Mouse (Mus musculus): ENCODE measurements around the gene Ccdc85c.
A peak's percentile ranks its signal among the peaks of the same experiment; 100 is the strongest.

The Ccdc85c gene

DNA sequence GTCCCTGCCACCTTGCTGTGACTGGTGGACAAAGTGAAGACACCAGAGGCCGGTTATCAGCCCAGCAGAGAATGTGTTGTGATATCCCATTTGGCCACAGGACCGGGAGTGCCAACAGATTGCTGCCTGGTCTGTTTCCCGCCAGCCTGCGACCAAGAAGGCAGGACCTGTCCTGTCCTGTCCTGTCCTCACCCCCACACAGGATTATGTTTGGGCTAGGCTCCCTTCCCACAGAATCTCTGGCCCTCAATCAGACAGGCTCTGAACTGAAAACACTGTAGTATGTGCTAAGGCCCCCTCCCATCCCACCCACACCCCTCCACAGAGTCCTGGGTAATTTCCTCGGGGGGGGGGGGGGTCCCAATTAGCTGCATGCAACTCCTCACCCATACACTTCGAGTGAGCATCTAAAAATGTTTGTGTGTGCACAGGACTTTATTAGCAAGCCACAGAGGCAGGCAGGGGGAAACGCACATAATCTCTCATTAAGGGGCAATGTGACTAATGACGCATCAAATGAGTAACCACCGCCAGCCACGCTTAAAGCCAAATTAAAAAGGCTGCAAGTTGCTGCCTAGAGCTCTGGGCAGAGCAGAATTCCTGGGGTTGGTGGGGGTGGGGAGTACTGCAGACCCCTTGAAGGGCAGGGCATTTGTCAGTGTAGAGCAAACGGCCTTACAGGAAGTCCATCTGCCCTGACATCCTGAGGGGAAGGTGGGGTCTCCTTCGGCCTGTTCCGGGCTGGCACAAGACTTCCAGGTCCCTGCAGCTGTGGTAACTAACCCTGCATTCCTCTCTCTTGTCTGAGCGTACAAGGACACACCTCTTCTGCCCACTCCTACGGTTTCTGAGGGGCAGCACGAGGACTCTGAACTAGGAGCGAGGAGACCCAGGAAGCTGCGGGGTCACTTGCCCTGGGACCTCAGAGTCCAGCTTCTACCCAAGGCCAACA lies 61.9 kb downstream of the Ccdc85c start:
- no peak for DNase-seq

DNA sequence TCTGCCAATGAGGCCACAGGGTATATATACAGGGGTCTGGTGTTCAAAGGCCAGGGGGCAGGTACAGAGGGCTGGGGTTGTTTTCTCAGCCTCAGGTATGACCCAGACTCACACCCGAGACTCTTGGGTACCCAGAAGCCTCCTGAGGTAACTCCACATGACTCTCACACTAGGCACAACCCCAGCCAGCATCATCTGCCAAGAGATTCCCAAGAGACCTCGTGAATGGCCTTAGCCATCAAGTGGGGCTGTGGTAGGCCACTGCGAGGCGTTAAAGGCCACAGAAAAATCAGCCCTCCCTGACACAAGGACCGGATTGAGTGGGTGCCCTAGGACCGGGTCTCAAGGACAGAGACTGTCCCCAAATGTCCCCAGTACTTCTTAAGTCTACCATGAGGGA lies 62.7 kb downstream of the Ccdc85c start:
- no peak for DNase-seq

DNA sequence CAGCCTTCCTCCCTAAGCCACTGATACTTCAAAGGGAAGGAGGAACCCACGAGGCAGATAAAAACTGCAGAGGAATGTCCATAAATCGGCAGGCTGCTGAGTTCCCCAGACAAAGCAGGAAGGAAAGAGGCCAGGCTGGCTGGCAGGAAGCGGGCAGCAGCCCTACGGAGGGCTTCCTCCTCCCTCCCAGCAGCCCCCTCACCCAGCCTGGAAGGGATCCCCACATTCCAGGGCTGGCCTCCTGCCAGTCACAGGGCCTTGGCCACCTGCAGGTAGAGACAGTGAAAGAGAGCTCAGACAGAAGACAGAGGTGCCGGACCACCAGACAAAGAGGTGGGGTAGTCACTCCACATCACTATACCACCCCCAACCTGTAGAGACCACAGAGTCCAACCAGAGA lies 63.2 kb downstream of the Ccdc85c start:
- no peak for DNase-seq

DNA sequence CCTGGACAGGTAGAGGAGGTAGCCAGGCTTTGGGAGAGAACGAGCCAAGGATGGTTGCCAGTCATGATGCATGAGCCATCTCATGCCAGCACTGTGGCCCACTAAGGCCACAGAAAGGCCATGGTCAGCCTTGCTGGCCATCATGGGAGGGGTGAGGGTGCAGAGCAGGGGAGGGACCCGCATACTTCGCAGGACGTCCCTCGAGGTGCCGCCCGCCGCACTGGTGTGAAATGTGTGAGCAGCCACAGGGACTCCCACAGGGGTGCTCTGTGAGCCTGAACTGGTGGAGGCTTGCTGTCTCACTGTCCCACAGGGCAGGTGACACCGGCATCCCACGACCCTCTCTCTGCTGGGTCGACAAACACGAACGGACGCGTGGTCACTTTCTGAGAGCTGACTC lies 64.6 kb downstream of the Ccdc85c start:
- no peak for DNase-seq

DNA sequence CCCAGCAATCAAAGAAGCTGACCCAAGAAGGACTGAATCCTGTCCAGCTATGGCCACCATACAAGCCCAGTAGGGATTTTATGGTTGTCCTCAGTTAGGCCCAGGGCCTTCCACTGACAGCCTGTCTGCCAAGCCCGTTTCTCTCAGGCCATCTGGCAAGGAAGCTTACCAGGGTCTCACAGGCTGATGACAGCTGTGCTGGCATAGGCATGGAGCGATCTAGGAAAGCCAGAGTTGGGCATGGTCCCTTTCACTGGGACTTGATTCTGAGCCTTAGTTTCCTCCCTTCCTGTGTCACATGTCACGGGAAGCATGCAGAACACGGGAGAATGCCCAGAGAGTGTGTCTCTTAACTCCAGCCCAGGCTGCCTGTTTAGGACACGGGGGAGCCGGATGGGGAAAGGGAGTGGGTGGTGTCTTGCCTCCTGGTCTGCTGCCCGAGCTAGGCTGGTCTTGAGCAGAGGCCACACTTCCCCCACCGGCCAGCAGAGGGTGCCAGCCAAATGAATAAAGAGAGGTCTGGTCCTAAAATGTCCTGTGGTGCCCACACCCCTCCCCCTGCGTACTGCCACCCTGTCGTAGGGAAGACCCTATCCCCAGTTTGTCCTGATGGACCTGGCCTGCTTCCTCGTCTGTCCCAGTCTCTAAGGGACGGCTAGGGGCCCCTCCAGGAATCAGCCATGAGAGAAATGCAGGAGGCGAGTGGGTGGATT lies 66.3 kb downstream of the Ccdc85c start:
- peak; percentile 47 to 79 for DNase-seq

DNA sequence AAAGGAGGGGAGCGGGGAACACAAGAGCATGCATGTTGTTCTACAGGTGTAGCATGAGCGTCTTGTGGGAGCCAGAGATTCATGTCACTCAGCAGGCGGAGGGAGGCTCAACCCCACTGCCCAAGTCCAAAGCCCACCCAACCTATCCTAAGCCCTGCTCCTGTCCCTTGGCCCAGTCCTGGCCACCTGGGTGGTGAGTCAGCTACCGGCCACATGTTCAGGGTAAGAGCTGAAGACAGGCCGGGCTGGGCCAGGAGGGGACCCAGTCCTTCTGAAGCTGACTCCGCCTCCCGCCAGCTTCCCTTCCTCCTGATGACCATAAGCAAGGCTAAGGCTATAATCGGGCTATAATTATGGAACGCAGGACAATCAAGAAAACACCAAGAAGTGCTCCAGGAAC lies 67.0 kb downstream of the Ccdc85c start:
- DNase-seq: no peak

DNA sequence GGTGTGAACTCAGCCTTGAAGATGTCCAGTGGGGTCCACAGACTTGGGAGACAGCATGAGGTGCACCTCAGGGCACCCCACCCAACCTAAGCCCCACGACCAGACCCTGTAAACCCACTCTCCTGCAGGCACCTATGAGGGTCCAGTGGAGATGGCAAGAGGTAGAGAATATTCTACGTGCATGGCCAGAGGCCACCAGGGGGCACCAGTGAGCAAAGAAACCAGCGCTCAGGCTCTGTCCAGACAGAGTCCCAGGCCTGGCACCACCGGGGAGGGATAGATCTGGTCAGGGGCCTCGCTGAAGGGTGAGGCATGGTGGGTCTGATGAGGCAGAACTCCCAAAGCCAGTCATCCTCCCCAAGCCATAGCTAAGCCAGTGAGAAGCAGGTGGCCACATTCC lies 68.6 kb downstream of the Ccdc85c start:
- DNase-seq: peak; percentile 36 to 75

DNA sequence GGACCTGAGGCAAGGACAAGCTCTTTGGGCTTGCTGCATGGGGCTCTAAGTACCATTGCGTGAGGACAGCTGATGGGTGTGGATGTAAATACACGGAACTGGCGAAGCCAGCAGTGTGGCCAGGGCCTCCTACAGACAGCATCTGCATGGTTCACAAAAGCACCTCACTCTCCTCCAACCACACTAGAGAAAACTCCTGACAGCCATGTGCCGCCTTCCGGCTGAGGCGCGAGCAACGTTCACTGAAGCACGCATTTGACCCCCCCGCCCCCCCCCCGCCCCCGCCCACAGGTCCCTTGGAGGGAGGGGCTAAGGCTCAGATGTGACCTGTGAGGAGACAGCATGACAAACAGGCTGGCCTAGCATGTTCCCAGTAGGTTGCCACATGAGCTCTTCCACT lies 70.2 kb downstream of the Ccdc85c start:
- DNase-seq: no peak

DNA sequence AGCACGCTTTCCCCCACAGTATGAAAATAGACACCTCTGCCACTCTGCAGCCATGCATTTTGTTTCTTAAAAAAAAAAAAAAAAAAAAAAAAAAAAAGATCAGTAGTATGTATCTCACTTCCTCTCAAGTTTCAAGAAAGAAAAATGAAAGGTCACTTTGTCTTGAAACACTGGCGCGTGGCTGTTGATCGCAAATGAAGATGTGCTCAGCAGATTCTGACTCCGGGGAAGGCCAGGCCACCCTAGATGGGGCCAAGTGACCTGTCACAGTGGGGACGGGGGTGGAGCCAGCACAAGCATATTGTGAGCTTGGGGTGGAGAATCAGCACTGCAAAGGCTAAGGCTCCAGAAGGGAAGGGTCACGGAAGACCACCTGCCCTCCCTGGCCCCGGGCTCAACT lies 71.3 kb downstream of the Ccdc85c start:
- no peak for DNase-seq

DNA sequence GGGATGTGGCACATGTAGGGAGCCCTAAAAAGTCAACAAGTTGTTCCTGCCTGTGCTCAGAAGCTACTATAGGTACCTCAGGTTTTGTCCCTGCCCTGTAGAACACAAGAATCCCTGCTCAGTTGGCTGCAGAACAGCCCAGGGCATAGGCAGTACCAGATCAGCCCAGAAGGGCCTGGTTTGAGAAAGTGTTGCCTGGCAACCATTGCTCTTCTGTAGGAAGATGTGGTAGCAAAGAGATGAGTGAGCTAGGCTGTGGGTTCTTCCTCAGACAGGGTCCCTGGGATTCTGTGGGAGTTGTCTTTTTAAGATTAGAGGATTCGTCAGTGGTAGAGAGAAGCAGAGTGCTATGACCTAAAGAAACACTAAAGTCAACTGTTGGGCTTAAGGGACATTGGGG lies 75.1 kb downstream of the Ccdc85c start:
- no peak for DNase-seq

DNA sequence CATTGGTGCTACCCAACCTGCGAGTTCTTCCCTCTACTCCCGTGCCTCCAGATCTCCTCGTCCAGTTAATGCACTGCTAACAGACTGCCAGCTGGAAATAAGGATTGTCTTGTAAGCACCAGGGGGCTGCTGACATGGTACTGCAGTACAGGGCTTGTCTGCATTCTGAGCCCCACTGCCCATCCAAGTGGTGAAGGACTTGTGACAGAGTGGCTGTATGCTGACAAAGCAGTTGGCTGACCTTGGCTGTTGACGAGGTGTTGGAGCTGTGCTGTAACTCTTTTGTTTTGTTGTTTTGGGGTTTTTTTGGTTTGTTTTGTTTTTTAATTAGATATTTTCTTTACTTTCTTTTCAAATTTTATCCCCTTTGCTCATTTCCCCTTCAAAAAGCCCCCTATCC lies 76.8 kb downstream of the Ccdc85c start:
- DNase-seq: no peak

DNA sequence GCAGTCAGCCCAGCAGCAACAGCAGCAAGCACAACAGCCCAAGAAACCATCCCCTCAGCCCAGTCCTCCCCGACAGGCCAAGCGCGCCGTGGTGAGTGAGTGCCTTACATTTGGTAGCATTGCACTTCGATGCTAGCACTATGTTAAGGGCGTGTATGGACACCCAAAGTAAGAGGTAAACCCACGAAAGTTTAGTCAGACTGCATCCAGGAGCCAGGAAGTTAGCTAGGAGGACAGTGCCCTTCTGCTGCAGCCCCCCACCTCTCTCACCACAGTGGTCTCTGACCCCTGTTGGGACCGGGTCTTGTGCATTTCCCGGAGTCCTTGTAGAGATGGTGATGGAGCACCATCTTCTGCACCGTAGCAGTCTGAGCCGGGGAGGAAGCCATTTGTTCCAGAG lies 79.5 kb downstream of the Ccdc85c start:
- DNase-seq: no peak

DNA sequence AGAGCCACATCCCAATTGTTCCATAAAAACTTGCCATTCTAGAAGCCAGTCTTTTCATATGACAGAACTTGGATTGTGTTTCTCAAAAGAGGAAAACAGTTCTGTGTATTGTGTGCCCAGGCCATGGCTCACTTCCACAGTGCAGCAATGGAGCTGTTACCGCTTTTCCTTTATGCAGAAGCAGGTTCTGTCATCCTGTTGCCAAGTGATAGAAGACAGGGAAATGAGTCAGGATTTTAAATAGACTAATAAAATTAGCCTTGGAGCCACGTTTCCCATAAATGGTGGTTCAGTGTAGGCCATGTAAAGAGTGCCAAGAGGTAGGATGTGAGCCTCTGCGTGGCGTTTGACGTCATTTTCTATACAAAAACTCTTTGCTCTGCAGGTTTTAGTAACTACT lies 81.3 kb downstream of the Ccdc85c start:
- DNase-seq: no peak

DNA sequence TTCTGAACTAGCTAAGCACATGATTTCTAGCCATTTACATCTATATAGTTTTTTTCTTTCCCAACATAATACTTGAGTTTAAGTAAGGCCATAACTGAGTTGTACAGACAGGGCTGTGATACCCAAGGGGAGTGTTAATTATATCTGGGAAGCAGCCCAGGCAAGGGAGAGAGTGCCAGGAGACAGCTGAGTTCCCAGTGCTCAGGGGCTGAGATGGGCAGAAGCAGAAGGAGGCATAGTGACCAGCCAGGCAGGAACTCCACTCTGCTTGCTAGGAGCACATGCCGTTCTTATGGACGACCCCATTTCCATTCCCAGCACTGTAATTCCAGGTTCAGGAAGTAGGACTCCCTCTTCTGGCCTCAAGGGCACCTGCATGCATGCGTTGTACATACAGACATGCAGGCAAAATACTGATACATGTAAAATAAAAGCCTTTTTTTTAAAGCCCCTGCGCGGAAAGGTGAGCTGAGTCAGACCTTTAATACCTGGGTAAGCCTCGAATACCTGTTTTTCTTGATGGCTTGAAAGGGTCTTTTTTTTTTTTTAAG lies 87.6 kb downstream of the Ccdc85c start:
- DNase-seq: no peak

DNA sequence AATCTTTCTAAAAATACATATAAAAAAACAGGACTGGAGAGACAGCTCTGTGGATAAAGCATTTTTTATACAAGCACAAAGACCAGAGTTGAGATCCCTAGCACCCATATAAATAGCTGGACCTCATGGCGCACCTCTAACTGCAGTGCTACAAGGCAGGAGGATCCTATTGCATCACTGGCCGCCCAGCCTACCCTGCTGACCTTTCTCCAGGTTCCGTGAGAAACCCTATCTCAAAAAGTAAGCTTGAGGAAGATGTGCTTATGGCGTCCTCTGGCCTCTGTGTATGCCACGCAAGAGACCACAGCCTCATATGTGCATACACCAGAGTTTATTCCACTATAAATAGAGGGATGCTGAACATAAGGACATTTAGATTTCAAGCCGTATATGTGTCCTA lies 93.5 kb downstream of the Ccdc85c start:
- no peak for DNase-seq

DNA sequence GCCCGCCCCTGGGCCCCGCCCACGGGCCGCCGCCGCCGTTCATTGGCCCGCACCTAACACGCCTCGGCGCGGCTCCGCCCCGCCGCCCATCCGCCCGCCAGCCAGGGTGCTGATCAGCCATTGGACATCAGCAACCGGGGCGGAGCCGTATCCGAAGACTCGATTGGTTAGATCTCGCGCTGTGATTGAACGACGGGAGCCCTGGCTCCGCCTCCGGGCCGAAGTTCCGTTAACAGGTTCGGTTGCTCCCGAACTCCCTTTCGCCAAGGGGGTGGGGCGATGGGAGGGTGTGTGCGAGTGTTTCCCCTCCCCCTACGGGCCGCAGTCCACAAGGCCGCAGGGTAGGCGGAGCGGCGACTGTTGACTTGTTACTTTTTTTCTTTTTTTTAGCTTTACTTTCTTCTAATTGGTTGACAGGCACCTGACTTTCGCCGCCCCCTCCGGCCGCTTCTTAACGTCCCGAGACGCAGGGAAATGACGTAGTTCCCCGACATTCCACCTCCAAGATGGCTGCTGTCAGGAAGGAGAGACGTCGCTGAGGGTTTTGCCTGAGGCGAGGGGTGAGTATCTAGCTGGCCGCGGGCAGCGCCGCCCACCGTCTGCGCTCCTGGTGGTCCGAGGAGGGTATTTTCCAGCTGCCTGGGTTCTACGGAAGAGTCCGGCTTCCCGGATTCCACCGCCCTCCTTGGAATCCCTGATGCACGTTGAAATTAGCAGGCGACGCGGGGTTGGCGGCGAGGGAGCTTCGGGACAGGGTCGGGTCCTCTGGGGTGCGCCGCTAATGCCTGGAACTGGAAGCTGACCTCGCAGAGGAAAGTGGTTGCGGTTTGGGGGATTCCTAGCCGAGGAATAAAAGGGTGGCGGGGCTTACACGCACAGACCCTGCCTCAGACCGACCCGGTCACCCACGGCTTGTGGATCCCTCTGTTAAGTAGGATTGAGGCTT lies 95.6 kb downstream of the Ccdc85c start, which contains the start of gene Ccnk:
Gene Ccnk, plus strand, starts transcription at position 259 of the 946 bp plus-strand sequence.
- peak; percentile 100 for DNase-seq

DNA sequence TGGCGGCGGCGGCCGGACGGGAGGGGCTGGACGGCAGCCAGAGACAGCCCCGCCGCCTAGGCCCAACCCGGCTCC lies 96.1 kb downstream of the Ccdc85c start, which contains the start of gene Setd3:
Gene Setd3, minus strand, starts transcription at position 69 of the 75 bp plus-strand sequence.
- DNase-seq: no peak

DNA sequence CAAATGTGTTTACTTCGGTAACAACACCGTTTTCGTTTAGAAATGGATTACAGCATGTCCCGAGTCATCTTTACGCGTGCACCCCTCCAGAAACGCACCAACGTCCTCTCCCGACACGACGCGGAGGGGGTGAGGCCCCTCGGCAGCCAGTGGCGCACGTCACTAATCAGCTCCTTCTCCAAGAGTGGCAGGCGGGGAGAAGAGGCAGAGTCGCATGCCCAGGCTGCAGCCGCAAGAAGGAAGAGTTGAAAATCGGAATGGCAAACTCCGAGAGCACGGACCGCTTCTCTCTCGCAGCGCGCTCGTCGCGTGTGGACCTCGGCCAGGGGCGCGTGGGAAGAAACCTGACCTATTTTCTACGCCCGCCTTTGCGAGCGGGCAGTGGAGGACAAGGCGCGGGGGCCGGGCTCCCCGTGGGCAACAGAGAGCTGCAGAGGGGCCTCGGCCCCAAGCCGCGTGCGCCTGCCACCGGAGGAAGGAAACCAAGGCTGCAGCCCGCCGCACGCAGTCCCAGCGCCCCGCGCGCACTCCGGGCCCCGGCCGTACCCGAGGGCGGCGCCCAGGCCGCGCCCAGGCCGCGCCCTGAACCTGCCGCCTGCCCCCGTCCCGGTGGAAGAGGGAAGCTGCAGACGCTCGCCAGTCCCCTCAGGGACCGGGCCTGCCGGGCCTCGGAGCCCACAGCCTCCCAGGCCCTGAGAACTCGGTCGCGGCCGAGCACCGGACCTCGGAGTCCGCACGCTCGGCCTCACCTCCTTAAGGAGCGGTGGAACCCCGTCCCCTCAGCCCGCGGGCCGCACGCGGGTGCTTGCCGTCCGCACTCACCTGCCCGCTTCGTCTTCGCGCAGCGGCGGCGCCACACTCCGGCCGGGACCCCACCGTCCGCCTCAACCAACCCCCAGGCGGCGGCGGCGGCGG lies 96.6 kb downstream of the Ccdc85c start:
- peak; percentile 37 to 38 for DNase-seq

DNA sequence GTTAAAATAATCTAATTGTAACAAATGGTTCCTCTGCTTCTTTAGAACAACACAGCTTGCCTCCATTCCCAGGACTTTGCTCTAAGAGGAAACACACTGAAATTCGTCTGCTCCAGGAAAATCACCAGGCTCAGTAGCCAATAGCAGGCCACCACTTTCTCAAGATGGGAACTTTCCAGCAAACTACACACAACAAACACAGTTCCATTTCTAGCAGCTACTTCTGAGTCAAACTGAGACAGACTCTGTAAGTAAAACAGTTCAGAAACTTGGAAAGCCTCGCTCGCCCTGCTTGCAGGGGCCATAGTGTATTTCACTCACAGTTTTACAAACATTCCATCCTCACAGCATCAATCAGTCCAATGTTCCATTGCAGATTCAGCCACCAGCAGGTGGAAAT lies 98.9 kb downstream of the Ccdc85c start:
- no peak for DNase-seq

DNA sequence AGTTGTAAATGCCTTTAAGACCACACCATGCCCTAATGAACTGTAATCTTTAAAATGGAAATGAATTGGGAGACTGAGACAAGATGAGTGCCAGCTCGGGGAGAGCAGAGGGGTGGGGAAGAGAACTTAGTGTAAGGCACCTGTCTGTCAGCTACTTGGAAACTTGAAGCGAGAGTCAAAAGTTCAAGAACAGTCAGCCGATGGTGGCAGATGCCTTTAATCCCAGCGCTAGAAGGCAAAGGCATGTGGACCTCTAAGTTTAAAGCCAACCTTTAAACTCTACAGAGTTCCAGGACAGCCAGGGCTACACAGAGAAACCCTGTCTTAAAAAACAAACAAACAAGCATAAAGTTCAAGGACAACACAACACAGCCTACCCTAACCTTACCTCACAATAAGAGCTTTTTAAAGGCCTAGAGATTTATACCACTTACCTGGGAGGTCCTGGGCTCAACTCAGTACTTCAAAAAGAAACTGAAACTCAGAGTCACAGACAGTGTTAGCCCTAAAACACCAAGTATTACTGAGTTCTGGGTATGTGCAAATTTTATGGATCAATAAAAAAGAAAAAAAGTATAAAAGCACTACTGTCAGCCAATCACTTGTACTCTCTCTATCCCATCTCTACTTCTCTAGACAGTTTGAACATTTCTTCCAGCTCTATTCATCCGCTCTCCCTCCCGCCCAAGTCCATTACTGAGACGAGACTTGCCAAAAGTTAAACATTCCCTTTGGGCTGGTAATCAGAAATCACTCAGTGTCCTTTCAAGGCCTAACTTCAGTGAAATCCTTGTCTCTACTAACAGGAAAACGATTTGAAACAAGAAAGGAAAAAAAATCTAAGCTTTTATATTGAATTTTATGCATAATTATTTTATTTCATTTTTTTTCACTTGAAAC lies 100.4 kb downstream of the Ccdc85c start:
- DNase-seq: peak; percentile 32 to 42

DNA sequence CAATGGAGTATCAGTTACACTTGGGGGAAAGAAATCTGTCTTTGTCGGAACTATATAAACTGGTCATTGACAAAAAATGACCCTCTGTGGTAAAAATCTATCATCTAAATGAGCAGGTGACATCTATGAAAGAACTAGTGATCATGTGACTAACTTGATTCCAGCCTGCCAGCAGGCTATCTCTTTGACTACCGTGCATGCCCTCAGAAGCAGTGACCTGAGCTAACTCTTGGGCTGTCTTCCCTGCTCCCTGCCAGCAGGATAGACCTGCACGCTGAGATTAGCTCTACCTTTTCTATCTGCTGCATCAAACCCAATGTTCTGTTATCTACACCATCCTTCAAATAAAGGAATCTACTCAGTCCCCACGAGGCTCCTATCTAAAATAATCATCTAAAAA lies 102.6 kb downstream of the Ccdc85c start:
- DNase-seq: no peak
